Comparison of ENCODE assay signal across 8 mouse cellular contexts in genomic region chr2:32776192-32776591, GRCm38 (mm10). TPM values are rescaled to one million over a fixed set of nuclear protein-coding genes. Genes with fewer than 3 reads are reported as not detected.
A peak's percentile ranks its signal among the peaks of the same experiment; 100 is the strongest.
DNase-seq lines count a peak whose midpoint lies in the region; ATAC-seq and TF ChIP-seq lines count a peak whose summit lies in the region.

No protein-coding gene starts in this region.

- H3K9ac ChIP-seq in embryonic facial prominence, embryonic 14.5 days (ENCODE audit: low read depth, low read length): peak overlapping the region; percentile 58
- peak overlapping the region; percentile 45; the same call in 1 of the 2 replicates for H3K9ac ChIP-seq in intestine, postnatal 0 days (ENCODE audit: low read depth, low read length)
- H3K9ac ChIP-seq in stomach, embryonic 14.5 days (replicated peaks; ENCODE audit: low read depth, low read length): 0 out of 2 replicates have a peak overlapping the region, but pooled peaks have one; percentile 10

- no peak for ATAC-seq in embryonic facial prominence, embryonic 14.5 days (ENCODE audit: low read depth)
- no peak for ATAC-seq in intestine, postnatal 0 days
- no peak for ATAC-seq in stomach, embryonic 14.5 days (ENCODE audit: insufficient number of reproducible peaks, insufficient read depth, low FRiP score, low read depth)

- no peak overlapping the region for H3K27ac ChIP-seq in embryonic facial prominence, embryonic 14.5 days (replicated peaks; ENCODE audit: low read depth, low read length)
- H3K27ac ChIP-seq in intestine, postnatal 0 days (ENCODE audit: low read depth, low read length): no peak overlapping the region
- no peak overlapping the region for H3K27ac ChIP-seq in stomach, embryonic 14.5 days (ENCODE audit: low read length)

- 21% methylated on average over 22 of the region's 22 CpGs for WGBS in embryonic facial prominence, embryonic 14.5 days
- 20% methylated on average over 22 of the region's 22 CpGs for WGBS in intestine, postnatal 0 days
- WGBS in stomach, embryonic 14.5 days: 24% methylated on average over 22 of the region's 22 CpGs

- H3K9me3 ChIP-seq in embryonic facial prominence, embryonic 14.5 days (ENCODE audit: control insufficient read depth, low read length): no peaks in the 10 kb centered on the region
- H3K9me3 ChIP-seq in intestine, postnatal 0 days (ENCODE audit: control insufficient read depth): no peaks in the 10 kb centered on the region
- H3K9me3 ChIP-seq in stomach, embryonic 14.5 days (ENCODE audit: control insufficient read depth, low read depth, low read length): no peaks in the 10 kb centered on the region

- peak overlapping the region; percentile 50 for H3K4me3 ChIP-seq in embryonic facial prominence, embryonic 14.5 days (ENCODE audit: low read depth, low read length)
- peak overlapping the region; percentile 49 for H3K4me3 ChIP-seq in intestine, postnatal 0 days (ENCODE audit: low read depth, low read length)
- peak overlapping the region; percentile 51 for H3K4me3 ChIP-seq in stomach, embryonic 14.5 days (ENCODE audit: low read depth, low read length)

- DNase-seq in ovary, postnatal 36 days (ENCODE audit: low spot score): peak; percentile 38
- no peak for DNase-seq in ovary, adult 18-20 months (ENCODE audit: low spot score)
- DNase-seq in embryonic facial prominence, embryonic 14.5 days (ENCODE audit: low spot score): no peak
- DNase-seq in left cerebral cortex, postnatal 25 days (ENCODE audit: low spot score in 2 of 2): no peak
- no peak for DNase-seq in adrenal gland, adult 2 months
- DNase-seq in layer of hippocampus, postnatal 25 days (ENCODE audit: extremely low spot score in 1 of 2, low spot score in 1 of 2): no peak

- H3K27me3 ChIP-seq in embryonic facial prominence, embryonic 14.5 days (replicated peaks; ENCODE audit: control insufficient read depth, insufficient read depth, low read length): no peaks in the 10 kb centered on the region
- H3K27me3 ChIP-seq in intestine, postnatal 0 days (replicated peaks; ENCODE audit: control insufficient read depth, insufficient read depth, low read length): no peaks in the 10 kb centered on the region
- H3K27me3 ChIP-seq in stomach, embryonic 14.5 days (ENCODE audit: control insufficient read depth, insufficient read depth, low read length): no peaks in the 10 kb centered on the region

- TF ChIP-seq CTCF in intestine, postnatal 0 days (IDR thresholded peaks at IDR 0.05; ENCODE audit: low read depth): no peak

- peaks cover 8% of the 10 kb centered on the region for H3K4me1 ChIP-seq in embryonic facial prominence, embryonic 14.5 days (ENCODE audit: control insufficient read depth, insufficient read depth, low read length)
- H3K4me1 ChIP-seq in intestine, postnatal 0 days (replicated peaks; ENCODE audit: control insufficient read depth, insufficient read depth, low read length): no peaks in the 10 kb centered on the region; the same call in 1 of the 2 replicates
- H3K4me1 ChIP-seq in stomach, embryonic 14.5 days (ENCODE audit: control insufficient read depth, insufficient read depth, low read length): no peaks in the 10 kb centered on the region

- H3K4me2 ChIP-seq in embryonic facial prominence, embryonic 14.5 days (ENCODE audit: low read depth, low read length): peak overlapping the region; percentile 77
- peak overlapping the region; percentile 80 for H3K4me2 ChIP-seq in intestine, postnatal 0 days (replicated peaks; ENCODE audit: low read depth)
- peak overlapping the region; percentile 76 for H3K4me2 ChIP-seq in stomach, embryonic 14.5 days (replicated peaks; ENCODE audit: low read depth, low read length)

- no peaks in the 10 kb centered on the region; the same call in 1 of the 2 replicates for H3K36me3 ChIP-seq in embryonic facial prominence, embryonic 14.5 days (ENCODE audit: control insufficient read depth, insufficient read depth, low read length)
- no peaks in the 10 kb centered on the region for H3K36me3 ChIP-seq in intestine, postnatal 0 days (ENCODE audit: control insufficient read depth, insufficient read depth)
- H3K36me3 ChIP-seq in stomach, embryonic 14.5 days (ENCODE audit: control insufficient read depth, insufficient read depth, low read length): no peaks in the 10 kb centered on the region

- intact Hi-C loops in left cerebral cortex, postnatal 25 days (cut with DNase I): no loop called here

RNA-seq across cellular contexts. Expression of gene Ptrh1, which starts 0.6 kb away (rescaled TPM):
- 5.2 and 5.8 TPM in 2 replicates for polyA plus RNA-seq in embryonic facial prominence, embryonic 14.5 days (2014; fragmentation: Nextera tagmentation; extraction: Ambion mirVana)
- 8.4 and 10.5 TPM in 2 replicates for polyA plus RNA-seq in intestine, postnatal 0 days (2015; fragmentation: Nextera tagmentation; extraction: Ambion mirVana)
- 4.3 and 5.6 TPM in 2 replicates for polyA plus RNA-seq in stomach, embryonic 14.5 days (2014; fragmentation: Nextera tagmentation; extraction: Ambion mirVana)
- total RNA-seq in left cerebral cortex, postnatal 25 days (2021): 1 to 10 TPM; 7.3 to 8.2 TPM
- total RNA-seq in adrenal gland, adult 2 months (2021): 10 to 100 TPM in 1 of 2 experiments, 1 to 10 TPM in 1; 4.0 to 14.3 TPM
- 5.0 and 6.3 TPM in 2 replicates for polyA plus RNA-seq in adrenal gland, adult 2 months (2012; rRNA removed)
- 1 to 10 TPM; 5.9 to 7.9 TPM for total RNA-seq in layer of hippocampus, postnatal 25 days (2021)

RNA-seq across cellular contexts. Expression of gene Ttc16, which starts 0.8 kb away (rescaled TPM):
- polyA plus RNA-seq in embryonic facial prominence, embryonic 14.5 days (2014; fragmentation: Nextera tagmentation; extraction: Ambion mirVana): 0.22 and 0.85 TPM in 2 replicates
- polyA plus RNA-seq in intestine, postnatal 0 days (2015; fragmentation: Nextera tagmentation; extraction: Ambion mirVana): 0.04 and 0.09 TPM in 2 replicates
- 0.13 and 0.64 TPM in 2 replicates for polyA plus RNA-seq in stomach, embryonic 14.5 days (2014; fragmentation: Nextera tagmentation; extraction: Ambion mirVana)
- total RNA-seq in left cerebral cortex, postnatal 25 days (2021): under 1 TPM; 0.27 to 0.87 TPM
- total RNA-seq in adrenal gland, adult 2 months (2021): under 1 TPM; 0.24 to 0.35 TPM
- polyA plus RNA-seq in adrenal gland, adult 2 months (2012; rRNA removed): 0.31 and 0.37 TPM in 2 replicates
- under 1 TPM; 0.54 to 0.59 TPM for total RNA-seq in layer of hippocampus, postnatal 25 days (2021)

RNA-seq across cellular contexts. Expression of gene Cfap157, which starts 8.0 kb away (rescaled TPM):
- polyA plus RNA-seq in embryonic facial prominence, embryonic 14.5 days (2014; fragmentation: Nextera tagmentation; extraction: Ambion mirVana): 0.20 and 0.63 TPM in 2 replicates
- polyA plus RNA-seq in intestine, postnatal 0 days (2015; fragmentation: Nextera tagmentation; extraction: Ambion mirVana): 0.47 and 0.76 TPM in 2 replicates
- 0.21 and 0.75 TPM in 2 replicates for polyA plus RNA-seq in stomach, embryonic 14.5 days (2014; fragmentation: Nextera tagmentation; extraction: Ambion mirVana)
- under 1 TPM in 1 of 2 experiments, not detected in 1; 0.62 TPM for total RNA-seq in left cerebral cortex, postnatal 25 days (2021)
- not detected for total RNA-seq in adrenal gland, adult 2 months (2021)
- not detected in 2 replicates for polyA plus RNA-seq in adrenal gland, adult 2 months (2012; rRNA removed)
- total RNA-seq in layer of hippocampus, postnatal 25 days (2021): 1 to 10 TPM in 1 of 2 experiments, under 1 TPM in 1; 0.49 to 1.3 TPM

RNA-seq across cellular contexts. Expression of gene Tor2a, which starts 19.2 kb away (rescaled TPM):
- 64.5 and 73.2 TPM in 2 replicates for polyA plus RNA-seq in embryonic facial prominence, embryonic 14.5 days (2014; fragmentation: Nextera tagmentation; extraction: Ambion mirVana)
- polyA plus RNA-seq in intestine, postnatal 0 days (2015; fragmentation: Nextera tagmentation; extraction: Ambion mirVana): 59.2 and 60.4 TPM in 2 replicates
- 71.3 and 75.7 TPM in 2 replicates for polyA plus RNA-seq in stomach, embryonic 14.5 days (2014; fragmentation: Nextera tagmentation; extraction: Ambion mirVana)
- total RNA-seq in left cerebral cortex, postnatal 25 days (2021): 10 to 100 TPM; 29.9 to 31.0 TPM
- 10 to 100 TPM; 18.7 to 26.5 TPM for total RNA-seq in adrenal gland, adult 2 months (2021)
- 70.6 and 74.0 TPM in 2 replicates for polyA plus RNA-seq in adrenal gland, adult 2 months (2012; rRNA removed)
- total RNA-seq in layer of hippocampus, postnatal 25 days (2021): 10 to 100 TPM; 32.2 to 33.3 TPM

RNA-seq across cellular contexts. Expression of gene 6330409D20Rik, which starts 35.4 kb away (rescaled TPM):
- 0.33 and 0.45 TPM in 2 replicates for polyA plus RNA-seq in embryonic facial prominence, embryonic 14.5 days (2014; fragmentation: Nextera tagmentation; extraction: Ambion mirVana)
- 0.18 TPM in 2 replicates for polyA plus RNA-seq in intestine, postnatal 0 days (2015; fragmentation: Nextera tagmentation; extraction: Ambion mirVana)
- 0.67 and 0.77 TPM in 2 replicates for polyA plus RNA-seq in stomach, embryonic 14.5 days (2014; fragmentation: Nextera tagmentation; extraction: Ambion mirVana)
- total RNA-seq in left cerebral cortex, postnatal 25 days (2021): 1 to 10 TPM; 2.3 to 2.4 TPM
- not detected for total RNA-seq in adrenal gland, adult 2 months (2021)
- not detected in 2 replicates for polyA plus RNA-seq in adrenal gland, adult 2 months (2012; rRNA removed)
- total RNA-seq in layer of hippocampus, postnatal 25 days (2021): 1 to 10 TPM; 1.1 to 1.3 TPM
